Mouse (Mus musculus): ENCODE results near the gene Lca5l. TPM values are rescaled to one million over a fixed set of nuclear protein-coding genes. Genes with fewer than 3 reads are reported as not detected.

Gene Lca5l
- under 1 TPM; 0.48 to 0.62 TPM for total RNA-seq (2021)
- long read RNA-seq, experiment 1, partial matches to known transcripts: 0 of 5 reads
- long read RNA-seq, experiment 1, other reads (novel, unspliced or antisense): 5 of 5 reads
- long read RNA-seq, experiment 2, partial matches to known transcripts: 0 of 2 reads
- long read RNA-seq, experiment 2, other reads (novel, unspliced or antisense): 2 of 2 reads

GRCm38 (mm10) chr16:96191531-96192506 is at the start of gene Lca5l:
Gene Lca5l (minus strand): TSS chr16:96192271.
- peak; percentile 99 to 100 for DNase-seq
- intact Hi-C loops (cut with DNase I): no loop called here

- intact Hi-C loops (cut with DNase I): no loop called here
- DNase-seq: no peak
Measured at GRCm38 (mm10) chr16:96235366-96235970, 43.4 kb upstream of the Lca5l start, which contains the start of gene B3galt5. Gene B3galt5 (plus strand): TSS chr16:96235801.

GRCm38 (mm10) chr16:96233996-96234395 is 41.9 kb upstream of the Lca5l start:
- intact Hi-C loops (cut with DNase I): no loop called here
- DNase-seq: no peak

GRCm38 (mm10) chr16:96231974-96232373 is 39.9 kb upstream of the Lca5l start:
- intact Hi-C loops (cut with DNase I): loop anchor here (1.0 kb wide), 1 partner anchor 110 kb away; no protein-coding TSS in a partner anchor
- no peak for DNase-seq

GRCm38 (mm10) chr16:96231251-96231650 is 39.2 kb upstream of the Lca5l start:
- no peak for DNase-seq
- intact Hi-C loops (cut with DNase I): loop anchor here (1.0 kb wide), 1 partner anchor 111 kb away; no protein-coding TSS in a partner anchor

- intact Hi-C loops (cut with DNase I): no loop called here
Measured at GRCm38 (mm10) chr16:96230411-96230810, 38.3 kb upstream of the Lca5l start.

GRCm38 (mm10) chr16:96229044-96229555 is 37.0 kb upstream of the Lca5l start:
- no peak for DNase-seq
- intact Hi-C loops (cut with DNase I): no loop called here

More at GRCm38 (mm10) chr16:96230411-96230810, 38.3 kb upstream of the Lca5l start:
- DNase-seq: peak in 1 of 2 experiments; percentile 56

GRCm38 (mm10) chr16:96228438-96228837 is 36.4 kb upstream of the Lca5l start:
- intact Hi-C loops (cut with DNase I): no loop called here
- no peak for DNase-seq

- intact Hi-C loops (cut with DNase I): no loop called here
- DNase-seq: no peak
Measured at GRCm38 (mm10) chr16:96222452-96222851, 30.4 kb upstream of the Lca5l start.

GRCm38 (mm10) chr16:96221959-96222358 is 29.9 kb upstream of the Lca5l start:
- DNase-seq: no peak
- intact Hi-C loops (cut with DNase I): no loop called here

GRCm38 (mm10) chr16:96221491-96221890 is 29.4 kb upstream of the Lca5l start:
- DNase-seq: peak; percentile 43 to 67
- intact Hi-C loops (cut with DNase I): no loop called here

GRCm38 (mm10) chr16:96213027-96213426 is 21.0 kb upstream of the Lca5l start:
- no peak for DNase-seq
- intact Hi-C loops (cut with DNase I): no loop called here

GRCm38 (mm10) chr16:96210856-96211255 is 18.8 kb upstream of the Lca5l start:
- intact Hi-C loops (cut with DNase I): no loop called here
- no peak for DNase-seq

GRCm38 (mm10) chr16:96209789-96210188 is 17.7 kb upstream of the Lca5l start:
- intact Hi-C loops (cut with DNase I): no loop called here
- DNase-seq: no peak

GRCm38 (mm10) chr16:96201485-96202232 is 9.6 kb upstream of the Lca5l start:
- intact Hi-C loops (cut with DNase I): no loop called here
- peak; percentile 23 to 32 for DNase-seq

- DNase-seq: no peak
- intact Hi-C loops (cut with DNase I): no loop called here
Measured at GRCm38 (mm10) chr16:96200702-96201028, 8.6 kb upstream of the Lca5l start.

GRCm38 (mm10) chr16:96199913-96200701 is 8.0 kb upstream of the Lca5l start, which contains the start of gene Sh3bgr:
Gene Sh3bgr (plus strand): TSS chr16:96200450.
- DNase-seq: peak; percentile 73 to 79
- intact Hi-C loops (cut with DNase I): no loop called here

- no peak for DNase-seq
- intact Hi-C loops (cut with DNase I): no loop called here
Measured at GRCm38 (mm10) chr16:96187619-96188018, 4.5 kb downstream of the Lca5l start.

- intact Hi-C loops (cut with DNase I): no loop called here
Measured at GRCm38 (mm10) chr16:96179156-96179555, 12.9 kb downstream of the Lca5l start.

More at GRCm38 (mm10) chr16:96179156-96179555, 12.9 kb downstream of the Lca5l start:
- DNase-seq: no peak

Data from gastrocnemius, postnatal 36 days (tissue).